In genomic region chr8:121919731-121920130, GRCm38 (mm10) we compare ENCODE assay signal across 16 mouse cellular contexts. TPM values are rescaled to one million over a fixed set of nuclear protein-coding genes. Genes with fewer than 3 reads are reported as not detected.
DNase-seq lines count a peak whose midpoint lies in the region; ATAC-seq and TF ChIP-seq lines count a peak whose summit lies in the region.
"Had no signal": no experiment of that assay in that cellular context is flagged by ENCODE, and none has a peak within 500 bp of the region (broad histone marks: within the 10 kb centered on the region; RNA-seq: fewer than 3 reads in every experiment).

No protein-coding gene starts in this region.

- ATAC-seq in hindbrain, postnatal 0 days, result no peak
- peak; percentile 81 for ATAC-seq in lung, postnatal 0 days
- ATAC-seq in liver, embryonic 11.5 days (replicated peaks; ENCODE audit: low FRiP score), result no peak
- ATAC-seq: forebrain, embryonic 16.5 days had no signal

- no peak overlapping the region for H3K9ac ChIP-seq in hindbrain, postnatal 0 days (replicated peaks; ENCODE audit: low read length)
- no peak overlapping the region for H3K9ac ChIP-seq in lung, postnatal 0 days (replicated peaks; ENCODE audit: low read depth)
- no peak overlapping the region for H3K9ac ChIP-seq in liver, embryonic 11.5 days (ENCODE audit: low read depth, low read length)
- H3K9ac ChIP-seq: embryonic facial prominence, embryonic 13.5 days; lung, embryonic 14.5 days had no signal

- no peak overlapping the region for H3K4me3 ChIP-seq in hindbrain, embryonic 10.5 days
- H3K4me3 ChIP-seq in hindbrain, postnatal 0 days (ENCODE audit: low read length), result no peak overlapping the region
- H3K4me3 ChIP-seq in lung, postnatal 0 days (ENCODE audit: low read depth, low read length), result no peak overlapping the region
- H3K4me3 ChIP-seq in liver, embryonic 11.5 days (ENCODE audit: low read depth, low read length), result no peak overlapping the region
- H3K4me3 ChIP-seq: embryonic facial prominence, embryonic 13.5 days had no signal

- 45% methylated on average over 3 of the region's 3 CpGs for WGBS in hindbrain, embryonic 10.5 days
- WGBS in hindbrain, postnatal 0 days, result 36% methylated on average over 3 of the region's 3 CpGs
- 16% methylated on average over 3 of the region's 3 CpGs for WGBS in lung, postnatal 0 days
- 63% methylated on average over 3 of the region's 3 CpGs for whole genome bisulfite sequencing in liver, embryonic 11.5 days

- no peaks in the 10 kb centered on the region for H3K9me3 ChIP-seq in hindbrain, embryonic 10.5 days
- no peaks in the 10 kb centered on the region for H3K9me3 ChIP-seq in hindbrain, postnatal 0 days (ENCODE audit: low read length)
- H3K9me3 ChIP-seq in lung, postnatal 0 days (ENCODE audit: low read length), result no peaks in the 10 kb centered on the region
- no peaks in the 10 kb centered on the region for H3K9me3 ChIP-seq in liver, embryonic 11.5 days (ENCODE audit: control insufficient read depth, low read length)
- H3K9me3 ChIP-seq: embryonic facial prominence, embryonic 13.5 days had no signal

- H3K4me1 ChIP-seq in hindbrain, embryonic 10.5 days (replicated peaks), result peaks cover 47% of the 10 kb centered on the region
- H3K4me1 ChIP-seq in hindbrain, postnatal 0 days (ENCODE audit: insufficient read depth, low read length), result no peaks in the 10 kb centered on the region
- H3K4me1 ChIP-seq in lung, postnatal 0 days (ENCODE audit: insufficient read depth, low read depth, low read length), result peaks cover 9% of the 10 kb centered on the region
- H3K4me1 ChIP-seq in liver, embryonic 11.5 days (replicated peaks; ENCODE audit: control insufficient read depth, insufficient read depth, low read length), result no peaks in the 10 kb centered on the region

- H3K4me2 ChIP-seq in hindbrain, postnatal 0 days (ENCODE audit: low read depth, low read length), result no peak overlapping the region
- H3K4me2 ChIP-seq in lung, postnatal 0 days (replicated peaks; ENCODE audit: low read depth, low read length), result no peak overlapping the region
- H3K4me2 ChIP-seq in liver, embryonic 11.5 days, result no peak overlapping the region
- H3K4me2 ChIP-seq: embryonic facial prominence, embryonic 13.5 days; lung, embryonic 14.5 days had no signal

- TF ChIP-seq EP300 in lung, postnatal 0 days (IDR thresholded peaks at IDR 0.05), result peak; percentile 69

- no peaks in the 10 kb centered on the region for H3K36me3 ChIP-seq in hindbrain, embryonic 10.5 days
- no peaks in the 10 kb centered on the region for H3K36me3 ChIP-seq in hindbrain, postnatal 0 days (ENCODE audit: insufficient read depth, low read length)
- H3K36me3 ChIP-seq in lung, postnatal 0 days (ENCODE audit: insufficient read depth, low read length), result no peaks in the 10 kb centered on the region
- no peaks in the 10 kb centered on the region for H3K36me3 ChIP-seq in liver, embryonic 11.5 days (ENCODE audit: control insufficient read depth, insufficient read depth, low read length)
- H3K36me3 ChIP-seq: embryonic facial prominence, embryonic 13.5 days had no signal

- peaks cover 3% of the 10 kb centered on the region; the same call in 1 of the 2 replicates for H3K27me3 ChIP-seq in hindbrain, embryonic 10.5 days (ENCODE audit: insufficient read depth, poor library complexity, severe bottlenecking)
- H3K27me3 ChIP-seq in hindbrain, postnatal 0 days (ENCODE audit: insufficient read depth, low read length), result no peaks in the 10 kb centered on the region
- H3K27me3 ChIP-seq in lung, postnatal 0 days (replicated peaks; ENCODE audit: insufficient read depth, low read length), result no peaks in the 10 kb centered on the region
- no peaks in the 10 kb centered on the region; the same call in 1 of the 2 replicates for H3K27me3 ChIP-seq in liver, embryonic 11.5 days (replicated peaks; ENCODE audit: control insufficient read depth, insufficient read depth, low read length)
- H3K27me3 ChIP-seq: embryonic facial prominence, embryonic 13.5 days had no signal

- no peak for TF ChIP-seq CTCF in hindbrain, postnatal 0 days (IDR thresholded peaks at IDR 0.05; ENCODE audit: low read depth)
- no peak for TF ChIP-seq CTCF in lung, postnatal 0 days (IDR thresholded peaks at IDR 0.05)

- peak; percentile 39 for DNase-seq in hindbrain, embryonic 10.5 days (ENCODE audit: low spot score)
- no peak for DNase-seq in hindbrain, postnatal 0 days (ENCODE audit: low spot score)
- DNase-seq in retina, postnatal 1 day, result peak; percentile 17
- DNase-seq in retina, embryonic 14.5 days (ENCODE audit: low spot score), result no peak
- peak; percentile 89 for DNase-seq in lung, postnatal 0 days (ENCODE audit: low spot score)
- DNase-seq in liver, embryonic 11.5 days (ENCODE audit: low spot score), result no peak
- DNase-seq in cerebellum, adult 11 months, result no peak
- DNase-seq: adrenal gland, adult 2 months; cerebellum, adult 18-20 months; lung, embryonic 14.5 days; thymus, postnatal 4 days had no signal

- 0 out of 2 replicates have a peak overlapping the region, but pooled peaks have one; percentile 23 for H3K27ac ChIP-seq in hindbrain, embryonic 10.5 days
- no peak overlapping the region for H3K27ac ChIP-seq in hindbrain, postnatal 0 days
- peak overlapping the region; percentile 54; the same call in 1 of the 2 replicates for H3K27ac ChIP-seq in lung, postnatal 0 days (ENCODE audit: low read length)
- H3K27ac ChIP-seq in liver, embryonic 11.5 days (ENCODE audit: low read depth, low read length), result no peak overlapping the region
- H3K27ac ChIP-seq: embryonic facial prominence, embryonic 13.5 days had no signal

RNA-seq across cellular contexts. Expression of gene Slc7a5, which starts 12.2 kb away (rescaled TPM):
- 27.2 and 27.6 TPM in 2 replicates for polyA plus RNA-seq in hindbrain, embryonic 10.5 days (2016; fragmentation: Nextera tagmentation; extraction: Ambion mirVana)
- total RNA-seq in hindbrain, postnatal 0 days (2014; rRNA removed), result 148 and 163 TPM in 2 replicates
- polyA plus RNA-seq in hindbrain, postnatal 0 days (2015; fragmentation: Nextera tagmentation; extraction: Ambion mirVana), result 60.1 and 72.1 TPM in 2 replicates
- polyA plus RNA-seq in lung, postnatal 0 days (2015; fragmentation: Nextera tagmentation; extraction: Ambion mirVana), result 4.3 and 7.5 TPM in 2 replicates
- polyA plus RNA-seq in liver, embryonic 11.5 days (2014; fragmentation: Nextera tagmentation; extraction: Ambion mirVana), result 58.2 and 61.5 TPM in 2 replicates

RNA-seq across cellular contexts. Expression of gene Car5a, which starts 25.0 kb away (rescaled TPM):
- 0.12 and 0.17 TPM in 2 replicates for polyA plus RNA-seq in hindbrain, embryonic 10.5 days (2016; fragmentation: Nextera tagmentation; extraction: Ambion mirVana)
- 0.42 TPM in 1 of 2 replicates, not detected in the other for total RNA-seq in hindbrain, postnatal 0 days (2014; rRNA removed)
- polyA plus RNA-seq in hindbrain, postnatal 0 days (2015; fragmentation: Nextera tagmentation; extraction: Ambion mirVana), result 0.23 and 0.50 TPM in 2 replicates
- 0.37 and 0.61 TPM in 2 replicates for polyA plus RNA-seq in lung, postnatal 0 days (2015; fragmentation: Nextera tagmentation; extraction: Ambion mirVana)
- 0.55 and 0.66 TPM in 2 replicates for polyA plus RNA-seq in liver, embryonic 11.5 days (2014; fragmentation: Nextera tagmentation; extraction: Ambion mirVana)
- total RNA-seq: left cerebral cortex, postnatal 25 days; MEL had no signal
- polyA plus RNA-seq: embryonic facial prominence, embryonic 13.5 days; heart, embryonic 14.5 days; lung, embryonic 14.5 days had no signal

RNA-seq across cellular contexts. Expression of gene Banp, which starts 29.8 kb away (rescaled TPM):
- 56.9 and 64.5 TPM in 2 replicates for polyA plus RNA-seq in hindbrain, embryonic 10.5 days (2016; fragmentation: Nextera tagmentation; extraction: Ambion mirVana)
- total RNA-seq in hindbrain, postnatal 0 days (2014; rRNA removed), result 59.7 and 62.5 TPM in 2 replicates
- polyA plus RNA-seq in hindbrain, postnatal 0 days (2015; fragmentation: Nextera tagmentation; extraction: Ambion mirVana), result 22.5 and 22.8 TPM in 2 replicates
- 17.1 and 30.7 TPM in 2 replicates for polyA plus RNA-seq in lung, postnatal 0 days (2015; fragmentation: Nextera tagmentation; extraction: Ambion mirVana)
- 40.2 and 47.4 TPM in 2 replicates for polyA plus RNA-seq in liver, embryonic 11.5 days (2014; fragmentation: Nextera tagmentation; extraction: Ambion mirVana)

Comparison
In these comparisons a context has a peak if more than half of its experiments do, and no peak if none do; other contexts are left out.
1. DNase-seq: peak in hindbrain, embryonic 10.5 days (single experiment), retina, postnatal 1 day (single experiment) and lung, postnatal 0 days (single experiment); none in hindbrain, postnatal 0 days (single experiment), retina, embryonic 14.5 days (single experiment), liver, embryonic 11.5 days (single experiment) and cerebellum, adult 11 months (single experiment).
2. H3K27ac ChIP-seq: peak in hindbrain, embryonic 10.5 days (single experiment) and lung, postnatal 0 days (single experiment); none in hindbrain, postnatal 0 days (single experiment) and liver, embryonic 11.5 days (single experiment).